Mouse (Mus musculus) testis, adult 2 months (tissue): ENCODE measurements around the gene 9530068E07Rik.

ENCODE experiments used
- CTCF ChIP-seq: fragments of 200-500 bp; IDR thresholded peaks from 2 replicates; pipeline ENCODE4 v1.5.1; 2012; ENCODE audit warnings: low read depth, mild to moderate bottlenecking, inconsistent platforms, low read length, moderate library complexity; ENCODE audit not compliant: control insufficient read depth, insufficient read depth, insufficient replicate concordance
- POLR2A ChIP-seq: fragments of 200-500 bp; IDR thresholded peaks from 2 replicates; pipeline ENCODE4 v1.6.1; 2012; ENCODE audit warnings: low read depth, mild to moderate bottlenecking, inconsistent platforms, low read length, moderate library complexity; ENCODE audit not compliant: control insufficient read depth

DNA sequence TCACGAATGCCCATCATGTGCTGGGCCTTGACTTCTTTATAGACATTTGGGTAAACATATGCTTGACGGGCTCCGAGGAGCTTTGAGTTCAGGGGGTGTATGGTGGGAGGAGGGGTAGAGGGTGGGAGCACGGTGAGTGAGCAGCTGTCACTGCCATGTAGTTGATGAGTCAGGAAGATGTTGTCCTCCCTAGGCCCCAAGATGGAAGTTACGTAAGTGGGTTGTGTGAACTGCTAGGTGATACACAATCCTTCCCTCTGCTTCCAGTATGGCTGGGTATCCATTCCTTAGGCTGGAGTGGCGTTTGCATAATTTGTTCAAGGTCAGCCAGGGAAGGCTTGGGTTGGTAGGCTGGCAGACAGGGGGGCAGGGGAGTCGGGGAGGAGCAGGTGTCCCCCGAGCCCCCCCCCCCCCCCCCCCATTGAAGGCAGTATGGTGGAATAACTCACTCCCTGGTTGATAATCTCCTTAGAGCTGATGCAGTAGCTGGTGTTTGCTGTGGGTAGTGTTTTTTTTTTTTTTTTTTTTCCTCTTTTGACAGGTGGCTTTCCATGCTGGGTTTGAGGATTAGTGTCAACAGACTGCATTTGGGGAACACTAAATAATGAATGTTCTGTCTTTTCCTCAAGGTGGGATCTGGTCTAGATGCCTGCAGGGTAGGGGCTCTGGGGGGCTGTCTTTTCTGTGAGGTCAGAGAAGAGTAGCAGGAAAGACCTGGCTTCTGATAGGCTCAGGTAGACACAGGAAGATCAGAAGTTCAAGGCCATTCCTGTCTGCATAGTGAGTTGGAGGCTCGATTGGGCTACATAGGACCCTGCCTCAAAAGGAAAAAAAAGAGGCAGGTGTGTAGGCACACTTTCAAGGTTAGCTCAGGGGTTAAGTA, 26.7 kb upstream of the 9530068E07Rik start:
- TF ChIP-seq CTCF (no peak), POLR2A (no peak)
